Mouse (Mus musculus): ENCODE measurements around the gene Frmpd4. TPM values are rescaled to one million over a fixed set of nuclear protein-coding genes. Genes with fewer than 3 reads are reported as not detected.

The Frmpd4 gene
- polyA plus RNA-seq, 1 experiment from 2014 or later = 2.2 TPM

GRCm38 (mm10) chrX:168403512-168403911, 173.5 kb downstream of the Frmpd4 start:
- Histone ChIP-seq H3K9ac (ENCODE audit: low read depth, low read length) (no peak overlapping the region), H3K9me3 (ENCODE audit: control insufficient read depth, low read length) (no peaks in the 10 kb centered on the region), H3K4me2 (ENCODE audit: low read length) (no peak overlapping the region), H3K27me3 (replicated peaks; ENCODE audit: control insufficient read depth, insufficient read depth, low read length) (no peaks in the 10 kb centered on the region), H3K36me3 (ENCODE audit: control insufficient read depth, insufficient read depth, low read length) (no peaks in the 10 kb centered on the region), H3K4me3 (ENCODE audit: low read length) (no peak overlapping the region), H3K27ac (ENCODE audit: low read depth, low read length) (no peak overlapping the region), H3K4me1 (ENCODE audit: control insufficient read depth, insufficient read depth, low read depth, low read length) (no peaks in the 10 kb centered on the region)
- ATAC-seq = no peak
- 91% methylated on average over 2 of the region's 2 CpGs for WGBS

- 92% methylated on average over 2 of the region's 2 CpGs for WGBS
Measured at GRCm38 (mm10) chrX:168350431-168350830, 226.6 kb downstream of the Frmpd4 start.

GRCm38 (mm10) chrX:168349320-168350225, 227.5 kb downstream of the Frmpd4 start:
- H3K9me3 ChIP-seq (ENCODE audit: control insufficient read depth, low read length) = no peaks in the 10 kb centered on the region
- H3K4me3 ChIP-seq (ENCODE audit: low read length) = no peak overlapping the region
- H3K27ac ChIP-seq (ENCODE audit: low read depth, low read length) = no peak overlapping the region
- no peaks in the 10 kb centered on the region for H3K36me3 ChIP-seq (ENCODE audit: control insufficient read depth, insufficient read depth, low read length)
- no peak overlapping the region for H3K4me2 ChIP-seq (ENCODE audit: low read length)
- no peak overlapping the region for H3K9ac ChIP-seq (ENCODE audit: low read depth, low read length)
- WGBS = 72% methylated on average over 5 of the region's 5 CpGs
- no peaks in the 10 kb centered on the region for H3K4me1 ChIP-seq (ENCODE audit: control insufficient read depth, insufficient read depth, low read depth, low read length)
- ATAC-seq = no peak
- no peaks in the 10 kb centered on the region; the same call in 1 of the 2 replicates for H3K27me3 ChIP-seq (replicated peaks; ENCODE audit: control insufficient read depth, insufficient read depth, low read length)

More at GRCm38 (mm10) chrX:168350431-168350830, 226.6 kb downstream of the Frmpd4 start:
- no peaks in the 10 kb centered on the region for H3K9me3 ChIP-seq (ENCODE audit: control insufficient read depth, low read length)
- no peaks in the 10 kb centered on the region for H3K4me1 ChIP-seq (ENCODE audit: control insufficient read depth, insufficient read depth, low read depth, low read length)
- H3K27ac ChIP-seq (ENCODE audit: low read depth, low read length) = no peak overlapping the region
- no peak for ATAC-seq
- H3K9ac ChIP-seq (ENCODE audit: low read depth, low read length) = no peak overlapping the region
- no peaks in the 10 kb centered on the region; the same call in 1 of the 2 replicates for H3K27me3 ChIP-seq (replicated peaks; ENCODE audit: control insufficient read depth, insufficient read depth, low read length)
- H3K36me3 ChIP-seq (ENCODE audit: control insufficient read depth, insufficient read depth, low read length) = no peaks in the 10 kb centered on the region
- no peak overlapping the region for H3K4me3 ChIP-seq (ENCODE audit: low read length)
- no peak overlapping the region for H3K4me2 ChIP-seq (ENCODE audit: low read length)

GRCm38 (mm10) chrX:168338212-168338611, 238.8 kb downstream of the Frmpd4 start:
- Histone ChIP-seq H3K4me3 (ENCODE audit: low read length) (no peak overlapping the region), H3K4me1 (ENCODE audit: control insufficient read depth, insufficient read depth, low read depth, low read length) (no peaks in the 10 kb centered on the region), H3K27ac (ENCODE audit: low read depth, low read length) (no peak overlapping the region), H3K27me3 (replicated peaks; ENCODE audit: control insufficient read depth, insufficient read depth, low read length) (no peaks in the 10 kb centered on the region), H3K36me3 (ENCODE audit: control insufficient read depth, insufficient read depth, low read length) (no peaks in the 10 kb centered on the region), H3K9me3 (ENCODE audit: control insufficient read depth, low read length) (no peaks in the 10 kb centered on the region), H3K4me2 (ENCODE audit: low read length) (no peak overlapping the region), H3K9ac (ENCODE audit: low read depth, low read length) (no peak overlapping the region)
- no peak for ATAC-seq

GRCm38 (mm10) chrX:168325161-168325560, 251.9 kb downstream of the Frmpd4 start:
- H3K4me2 ChIP-seq (ENCODE audit: low read length) = no peak overlapping the region
- H3K27ac ChIP-seq (ENCODE audit: low read depth, low read length) = no peak overlapping the region
- 82% methylated on average over 3 of the region's 3 CpGs for WGBS
- H3K9ac ChIP-seq (ENCODE audit: low read depth, low read length) = no peak overlapping the region
- H3K27me3 ChIP-seq (replicated peaks; ENCODE audit: control insufficient read depth, insufficient read depth, low read length) = no peaks in the 10 kb centered on the region
- H3K4me1 ChIP-seq (ENCODE audit: control insufficient read depth, insufficient read depth, low read depth, low read length) = no peaks in the 10 kb centered on the region
- no peak overlapping the region for H3K4me3 ChIP-seq (ENCODE audit: low read length)
- H3K36me3 ChIP-seq (ENCODE audit: control insufficient read depth, insufficient read depth, low read length) = no peaks in the 10 kb centered on the region
- H3K9me3 ChIP-seq (ENCODE audit: control insufficient read depth, low read length) = no peaks in the 10 kb centered on the region
- no peak for ATAC-seq

GRCm38 (mm10) chrX:168312158-168312557, 264.9 kb downstream of the Frmpd4 start:
- Histone ChIP-seq H3K4me3 (ENCODE audit: low read length) (no peak overlapping the region), H3K4me2 (ENCODE audit: low read length) (no peak overlapping the region), H3K9me3 (ENCODE audit: control insufficient read depth, low read length) (no peaks in the 10 kb centered on the region), H3K27ac (ENCODE audit: low read depth, low read length) (no peak overlapping the region), H3K9ac (ENCODE audit: low read depth, low read length) (no peak overlapping the region), H3K36me3 (ENCODE audit: control insufficient read depth, insufficient read depth, low read length) (no peaks in the 10 kb centered on the region), H3K27me3 (replicated peaks; ENCODE audit: control insufficient read depth, insufficient read depth, low read length) (no peaks in the 10 kb centered on the region; the same call in 1 of the 2 replicates), H3K4me1 (ENCODE audit: control insufficient read depth, insufficient read depth, low read depth, low read length) (no peaks in the 10 kb centered on the region)
- ATAC-seq = no peak
- WGBS = 90% methylated on average over 1 of the region's 1 CpGs

GRCm38 (mm10) chrX:168310143-168310542, 266.9 kb downstream of the Frmpd4 start:
- Histone ChIP-seq H3K4me3 (ENCODE audit: low read length) (no peak overlapping the region), H3K4me1 (ENCODE audit: control insufficient read depth, insufficient read depth, low read depth, low read length) (no peaks in the 10 kb centered on the region), H3K36me3 (ENCODE audit: control insufficient read depth, insufficient read depth, low read length) (no peaks in the 10 kb centered on the region), H3K4me2 (ENCODE audit: low read length) (no peak overlapping the region), H3K9ac (ENCODE audit: low read depth, low read length) (no peak overlapping the region), H3K9me3 (ENCODE audit: control insufficient read depth, low read length) (no peaks in the 10 kb centered on the region), H3K27me3 (replicated peaks; ENCODE audit: control insufficient read depth, insufficient read depth, low read length) (no peaks in the 10 kb centered on the region; the same call in 1 of the 2 replicates), H3K27ac (ENCODE audit: low read depth, low read length) (no peak overlapping the region)
- no peak for ATAC-seq
- 15% methylated on average over 1 of the region's 1 CpGs for WGBS

- ATAC-seq = no peak
- no peaks in the 10 kb centered on the region for H3K9me3 ChIP-seq (ENCODE audit: control insufficient read depth, low read length)
- no peak overlapping the region for H3K9ac ChIP-seq (ENCODE audit: low read depth, low read length)
- no peaks in the 10 kb centered on the region for H3K36me3 ChIP-seq (ENCODE audit: control insufficient read depth, insufficient read depth, low read length)
- 96% methylated on average over 3 of the region's 3 CpGs for WGBS
- H3K27me3 ChIP-seq (replicated peaks; ENCODE audit: control insufficient read depth, insufficient read depth, low read length) = peaks cover 4% of the 10 kb centered on the region; the same call in 1 of the 2 replicates
- H3K4me1 ChIP-seq (ENCODE audit: control insufficient read depth, insufficient read depth, low read depth, low read length) = no peaks in the 10 kb centered on the region
- H3K4me2 ChIP-seq (ENCODE audit: low read length) = no peak overlapping the region
- no peak overlapping the region for H3K4me3 ChIP-seq (ENCODE audit: low read length)
- no peak overlapping the region for H3K27ac ChIP-seq (ENCODE audit: low read depth, low read length)
Measured at GRCm38 (mm10) chrX:168292506-168292905, 284.5 kb downstream of the Frmpd4 start.

- no peak overlapping the region for H3K27ac ChIP-seq (ENCODE audit: low read depth, low read length)
- no peaks in the 10 kb centered on the region for H3K9me3 ChIP-seq (ENCODE audit: control insufficient read depth, low read length)
- H3K4me3 ChIP-seq (ENCODE audit: low read length) = no peak overlapping the region
- no peak overlapping the region for H3K9ac ChIP-seq (ENCODE audit: low read depth, low read length)
- H3K4me1 ChIP-seq (ENCODE audit: control insufficient read depth, insufficient read depth, low read depth, low read length) = no peaks in the 10 kb centered on the region
- no peak overlapping the region for H3K4me2 ChIP-seq (ENCODE audit: low read length)
- no peaks in the 10 kb centered on the region for H3K36me3 ChIP-seq (ENCODE audit: control insufficient read depth, insufficient read depth, low read length)
- 0 out of 2 replicates have a peak, but pooled peaks cover 2% of the 10 kb centered on the region for H3K27me3 ChIP-seq (replicated peaks; ENCODE audit: control insufficient read depth, insufficient read depth, low read length)
- no peak for ATAC-seq
- 94% methylated on average over 3 of the region's 3 CpGs for WGBS
Measured at GRCm38 (mm10) chrX:168207034-168207433, 370.0 kb downstream of the Frmpd4 start.

All from hindbrain, embryonic 16.5 days (tissue).